Mouse (Mus musculus): ENCODE results near the gene Slc46a1.

DNA sequence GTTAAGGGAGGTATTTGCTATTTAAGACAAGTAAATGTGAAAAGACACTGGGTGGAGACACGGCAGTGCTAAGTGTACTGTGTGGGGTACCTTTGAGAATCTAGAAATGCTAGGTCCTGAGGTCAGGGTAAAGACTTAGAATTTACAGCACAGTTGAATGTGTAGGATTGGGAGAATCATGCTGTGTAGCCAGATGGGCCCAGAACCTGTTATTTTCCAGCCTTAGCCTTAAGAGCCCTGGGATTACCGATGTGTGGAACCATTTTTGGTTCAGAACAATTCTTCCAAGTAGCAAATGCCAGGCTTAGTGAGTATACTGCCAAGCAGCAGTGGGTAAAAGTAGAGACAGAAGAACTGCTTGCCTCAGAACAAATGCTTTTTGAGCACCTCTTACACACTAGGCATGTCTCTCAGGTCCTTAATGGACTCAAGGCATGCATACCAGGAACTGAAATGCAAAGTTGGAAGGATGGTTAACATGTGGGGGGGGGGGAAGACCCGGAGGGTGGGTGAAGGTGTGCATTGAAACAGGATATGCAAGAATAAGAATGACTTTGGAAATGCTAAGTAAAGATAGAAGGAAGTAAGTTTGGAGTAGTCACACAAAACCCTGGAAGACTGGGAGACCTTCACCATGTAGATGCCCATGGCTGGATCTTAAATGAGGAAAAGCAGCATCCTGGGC lies 47.8 kb downstream of the Slc46a1 start:
- TF ChIP-seq CTCF (conservative IDR thresholded peaks at IDR 0.05; ENCODE audit: insufficient read depth, insufficient read length, low read depth, low read length) (no peak), POLR2A (IDR thresholded peaks at IDR 0.05; ENCODE audit: low read depth, low read length) (no peak)

Measured in kidney, adult 2 months (tissue).